Mouse (Mus musculus) CD4-positive helper T cell, adult 2 months (primary cell): ENCODE data around the gene Fdx1.

Experiments
- DNase-seq: peaks from one replicate; pipeline ENCODE4 v3.0.0-alpha.2; 2012; ENCODE audit warnings: low read depth, missing footprints, low spot score

Gene Fdx1

DNA sequence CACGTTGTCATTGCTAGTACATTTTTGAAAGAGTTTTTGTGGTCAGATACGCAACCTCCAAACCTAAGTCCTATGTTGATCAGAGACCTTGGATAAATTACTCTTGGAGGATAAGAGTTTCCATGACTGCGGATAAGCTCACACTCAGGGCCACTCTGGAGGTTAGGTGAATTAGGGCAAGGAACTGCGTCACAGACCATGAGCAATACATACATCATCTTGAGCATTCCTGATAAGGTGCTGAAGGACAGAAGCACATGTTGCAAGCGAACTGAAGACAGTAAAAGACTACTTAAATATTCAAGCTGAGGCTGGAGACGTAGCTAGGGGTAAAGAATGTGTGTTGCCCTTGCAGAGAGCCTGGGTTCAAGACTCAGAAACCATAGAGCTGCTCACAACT lies 754 bp upstream of the Fdx1 start:
- no peak for DNase-seq

DNA sequence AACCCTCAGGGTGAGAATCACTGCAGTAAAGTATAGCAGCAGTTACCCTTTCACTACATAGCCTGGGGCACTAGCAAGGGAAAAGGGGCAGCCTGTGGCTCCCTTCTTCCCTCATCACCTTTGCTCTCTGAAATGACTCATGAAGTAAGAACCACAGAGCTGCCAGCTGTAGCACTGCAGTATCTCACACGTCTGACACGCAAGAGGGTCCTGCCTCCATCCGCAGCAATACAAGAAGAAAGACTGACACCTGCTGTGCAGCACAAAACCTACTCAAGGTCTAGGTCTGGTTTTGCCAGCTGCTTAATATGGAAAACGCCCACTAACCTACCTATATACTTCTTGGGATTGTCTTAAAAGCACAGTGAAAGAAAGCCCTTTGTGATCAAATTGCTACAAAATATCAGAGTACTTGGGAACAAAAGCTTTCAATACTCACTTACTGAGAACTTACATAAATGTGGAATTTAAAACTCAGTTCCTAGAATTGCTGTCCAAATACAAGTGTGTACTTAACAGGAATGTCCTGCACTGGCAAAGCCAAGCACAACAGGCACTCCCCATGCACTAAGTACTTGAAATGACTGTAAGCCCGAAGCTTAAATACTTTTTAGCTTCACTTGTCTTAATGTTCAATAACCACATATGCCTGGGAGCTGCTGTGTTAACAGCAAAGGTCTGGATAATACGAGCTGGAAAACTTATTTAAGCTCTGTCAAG lies 2.0 kb downstream of the Fdx1 start:
- DNase-seq, result no peak

DNA sequence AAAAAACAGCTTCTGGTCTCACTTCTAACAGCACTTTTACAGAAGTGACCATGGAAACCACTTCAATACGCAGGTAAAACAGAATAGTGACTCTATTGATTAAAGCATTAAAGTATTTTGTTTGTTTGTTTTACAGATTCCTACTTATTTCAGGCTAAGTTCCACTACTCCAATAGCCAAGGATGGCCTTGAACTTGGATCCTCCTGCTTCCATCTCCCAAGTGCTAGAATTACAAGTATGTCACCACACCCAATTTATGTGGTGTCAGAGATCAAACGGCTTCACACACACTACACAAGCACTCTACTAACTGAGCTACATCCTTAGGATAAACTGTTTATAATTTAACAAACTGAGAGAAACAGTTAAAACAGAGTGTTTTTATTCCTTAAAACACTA lies 3.0 kb downstream of the Fdx1 start:
- no peak for DNase-seq

DNA sequence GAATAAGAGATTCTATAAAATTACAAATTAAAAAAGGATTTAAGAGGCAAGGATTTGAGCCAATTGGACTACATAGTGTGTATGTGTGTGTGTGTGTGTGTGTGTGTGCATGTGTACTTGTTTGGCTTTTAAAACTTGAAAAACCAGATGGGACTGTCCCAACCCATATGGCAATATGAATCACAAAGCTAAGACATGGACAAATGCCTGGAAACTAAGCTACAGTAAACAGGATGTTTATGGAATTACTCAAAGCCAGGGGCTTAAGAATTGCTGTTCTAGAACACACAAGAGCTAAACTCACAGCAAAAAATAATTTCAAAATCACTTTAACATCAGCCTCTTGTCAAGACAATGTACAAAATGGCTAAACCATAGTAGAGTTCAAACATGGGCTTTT lies 4.4 kb downstream of the Fdx1 start:
- no peak for DNase-seq

DNA sequence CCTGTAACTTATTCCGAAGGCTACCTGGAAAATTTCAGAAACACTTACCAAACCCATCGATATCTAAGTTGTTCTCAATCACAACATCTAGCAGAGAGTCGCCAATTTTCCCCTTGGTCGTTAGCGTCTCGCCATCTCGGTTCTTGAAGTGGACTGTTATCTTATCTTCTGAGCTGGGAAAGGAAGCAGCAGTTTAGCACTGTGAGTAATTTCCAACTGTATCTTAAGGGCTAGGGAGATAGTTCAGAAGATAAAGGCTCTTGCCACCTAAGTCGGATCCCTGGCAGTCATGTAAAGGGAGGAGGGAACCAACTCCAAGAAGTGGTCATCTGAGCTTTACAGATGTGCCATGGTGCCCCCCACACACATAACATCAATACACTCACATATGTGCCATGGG lies 6.3 kb downstream of the Fdx1 start:
- DNase-seq, result no peak

DNA sequence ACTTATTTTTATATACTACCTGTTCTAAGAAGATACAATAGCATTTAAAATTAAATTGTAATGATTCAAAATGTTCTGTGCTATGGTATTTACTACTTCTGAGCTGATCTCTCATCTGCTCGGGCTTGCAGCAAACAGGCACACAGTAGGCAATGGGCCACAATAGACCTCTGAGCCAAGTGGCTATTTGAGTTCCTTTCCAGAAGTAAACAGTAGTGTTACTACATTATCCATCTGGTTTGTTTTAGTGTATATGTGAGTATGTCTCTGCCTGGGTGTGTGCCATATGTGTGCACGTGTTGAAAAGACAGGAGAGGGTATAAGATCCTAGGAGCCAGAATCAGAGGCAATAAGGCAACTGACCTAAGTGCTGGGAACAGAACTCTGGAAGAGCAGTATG lies 6.9 kb downstream of the Fdx1 start:
- no peak for DNase-seq

DNA sequence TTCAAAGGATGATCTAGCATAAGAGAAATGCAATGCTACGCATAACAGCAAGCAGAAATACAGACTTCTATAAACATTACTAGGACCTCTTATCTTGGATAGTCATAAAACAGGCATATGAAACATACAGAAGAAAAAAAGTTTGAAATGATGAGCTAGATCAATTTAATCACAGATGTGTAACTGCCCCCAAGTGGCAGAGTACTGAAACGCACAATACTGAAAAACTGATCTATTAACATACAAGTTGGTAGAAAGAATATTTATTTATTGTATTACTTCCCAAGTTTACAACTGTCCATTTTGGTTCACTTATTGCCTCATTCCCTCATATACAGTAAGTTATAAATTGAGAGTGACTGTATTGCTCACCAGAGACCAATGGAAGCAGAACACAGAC lies 12.0 kb downstream of the Fdx1 start:
- no peak for DNase-seq

DNA sequence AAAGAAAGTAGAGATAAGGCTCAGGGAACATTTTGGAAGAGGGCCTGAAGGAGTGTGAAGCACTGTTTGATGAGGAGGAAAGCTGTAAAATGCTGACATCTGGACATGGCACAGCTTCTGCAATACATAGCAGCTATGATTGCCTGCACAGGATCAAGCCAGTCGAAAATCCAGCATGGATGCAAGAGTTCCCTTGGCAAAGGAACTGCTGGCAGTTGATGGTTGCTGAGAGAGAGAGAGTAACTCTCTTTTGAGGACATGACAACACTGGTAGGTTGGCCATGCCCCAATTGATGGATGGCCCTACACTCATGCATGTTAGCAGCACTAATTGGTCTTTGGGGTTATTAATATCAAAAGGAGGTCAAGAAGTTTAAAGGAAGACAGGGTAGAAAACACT lies 12.7 kb downstream of the Fdx1 start:
- no peak for DNase-seq

DNA sequence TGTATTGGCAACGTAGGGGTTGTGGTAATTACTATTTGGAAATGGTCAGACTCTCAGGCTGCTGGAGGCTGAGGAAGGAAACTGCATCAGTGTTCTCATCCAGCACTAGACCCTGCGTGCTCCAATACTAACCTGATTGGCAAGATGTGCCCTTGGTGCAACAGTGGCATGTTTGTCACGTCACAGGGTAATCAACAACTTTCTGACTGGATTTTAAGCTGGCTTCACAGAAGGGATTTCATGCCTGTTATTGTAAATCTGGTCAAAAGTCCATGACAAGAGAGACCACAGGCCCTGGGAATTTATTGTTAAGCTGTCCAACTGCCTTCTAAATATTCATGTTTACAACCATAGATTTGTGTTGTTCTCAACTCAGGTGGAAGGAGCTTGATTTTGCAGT lies 13.1 kb downstream of the Fdx1 start:
- no peak for DNase-seq

DNA sequence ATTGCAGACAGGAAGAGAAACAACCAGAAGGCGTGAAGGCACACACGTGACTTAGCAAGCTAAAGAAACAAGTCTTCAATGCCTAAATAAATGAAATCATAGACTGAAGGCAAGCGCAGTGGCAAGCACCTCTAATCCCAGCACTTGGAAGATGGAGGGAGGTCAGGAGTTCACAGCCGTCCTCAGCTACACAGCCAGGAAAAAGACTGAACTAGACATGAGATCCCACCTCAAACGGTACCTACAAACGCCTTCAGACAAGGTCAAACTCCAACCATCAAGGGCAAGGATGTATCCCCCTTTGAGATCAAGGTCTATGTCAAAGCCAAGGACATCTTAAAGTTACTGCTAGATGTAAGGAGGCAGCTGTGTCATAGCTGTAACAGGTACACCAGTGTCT lies 19.4 kb downstream of the Fdx1 start:
- DNase-seq, result no peak

DNA sequence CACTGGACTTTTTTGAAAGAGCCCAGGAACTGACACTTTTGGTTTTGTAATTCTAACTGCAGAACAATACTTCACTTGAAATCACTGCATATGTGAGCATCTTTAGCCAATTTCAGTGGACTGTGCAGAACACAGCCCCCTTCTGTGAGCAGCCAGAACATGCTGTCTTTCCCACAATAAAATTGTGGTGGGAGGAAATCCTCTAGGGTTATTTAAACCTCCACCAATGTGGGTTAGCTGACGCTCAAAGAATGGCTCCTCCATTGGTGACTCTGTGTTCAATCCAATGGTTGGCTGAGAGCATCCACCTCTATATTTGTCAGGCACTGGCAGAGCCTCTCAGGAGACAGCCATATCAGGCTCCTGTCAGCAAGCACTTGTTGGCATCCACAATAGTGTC lies 28.7 kb downstream of the Fdx1 start:
- DNase-seq, result no peak

DNA sequence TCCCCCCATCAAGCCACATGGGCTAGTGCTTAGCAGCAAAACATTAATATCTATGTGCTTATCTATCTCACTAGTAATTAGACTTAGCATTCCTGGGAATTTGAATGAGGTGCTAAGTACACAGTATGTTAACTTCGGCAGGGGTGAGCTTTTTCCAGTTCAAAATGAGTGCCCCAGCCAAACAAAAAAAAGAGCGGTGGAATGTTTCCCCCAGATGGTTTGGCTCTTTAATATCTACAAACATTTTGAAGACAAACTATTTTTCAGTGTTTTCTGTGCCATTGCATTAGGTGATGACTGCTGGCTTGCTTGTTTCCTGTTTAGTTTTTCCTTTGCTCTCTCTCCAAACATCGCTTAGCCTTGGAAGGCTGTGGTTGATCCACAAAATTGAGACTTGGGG lies 31.4 kb downstream of the Fdx1 start:
- DNase-seq, result no peak

DNA sequence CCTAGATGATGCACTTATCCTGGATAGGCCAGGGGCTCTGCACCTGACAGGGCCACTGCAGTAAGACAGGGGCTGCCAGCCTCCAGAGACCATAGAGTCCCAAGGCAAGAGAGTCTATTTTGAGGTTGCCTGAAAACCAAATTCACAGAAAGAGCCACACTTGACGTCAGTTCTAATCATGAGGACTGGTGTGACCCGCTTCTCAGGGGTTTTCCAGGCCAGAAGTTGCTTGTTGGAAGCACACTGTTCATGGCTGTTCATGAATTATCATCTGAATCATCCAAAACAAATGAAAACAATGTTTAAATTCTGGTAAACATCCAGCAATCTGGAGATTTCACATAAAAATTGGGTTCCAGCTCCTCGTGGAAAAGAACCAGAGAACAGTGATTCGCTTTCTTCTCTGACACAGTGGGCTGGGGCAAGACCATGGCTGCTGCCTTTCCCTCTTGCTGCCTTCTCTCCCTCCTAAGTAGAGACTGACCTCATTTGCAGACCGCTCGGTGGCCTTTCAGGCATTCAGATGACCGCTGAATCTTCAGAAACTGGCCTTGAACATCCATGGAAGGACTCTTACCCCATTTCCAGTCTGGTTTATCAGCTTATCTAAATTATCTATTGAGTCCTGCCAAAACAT lies 32.2 kb downstream of the Fdx1 start:
- peak; percentile 22 for DNase-seq

DNA sequence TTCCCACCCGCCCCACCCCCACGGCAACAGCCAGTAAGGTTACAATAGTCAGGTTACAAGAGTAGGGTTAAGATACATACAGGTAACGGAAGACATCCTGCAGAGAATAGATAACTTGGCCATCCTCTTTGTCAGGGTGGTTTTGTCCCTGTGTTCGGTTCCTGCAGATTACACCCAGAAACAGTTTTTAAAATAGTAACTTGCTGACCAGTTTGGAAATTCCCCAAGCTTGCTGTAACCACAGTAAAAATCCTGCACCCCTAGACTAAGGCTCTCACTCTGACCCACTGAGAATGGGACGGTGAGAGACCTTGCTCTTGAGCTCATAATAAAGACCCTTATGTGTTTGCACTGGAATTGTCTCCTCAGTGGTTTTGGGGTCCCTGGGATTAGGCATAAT lies 33.4 kb downstream of the Fdx1 start:
- no peak for DNase-seq

DNA sequence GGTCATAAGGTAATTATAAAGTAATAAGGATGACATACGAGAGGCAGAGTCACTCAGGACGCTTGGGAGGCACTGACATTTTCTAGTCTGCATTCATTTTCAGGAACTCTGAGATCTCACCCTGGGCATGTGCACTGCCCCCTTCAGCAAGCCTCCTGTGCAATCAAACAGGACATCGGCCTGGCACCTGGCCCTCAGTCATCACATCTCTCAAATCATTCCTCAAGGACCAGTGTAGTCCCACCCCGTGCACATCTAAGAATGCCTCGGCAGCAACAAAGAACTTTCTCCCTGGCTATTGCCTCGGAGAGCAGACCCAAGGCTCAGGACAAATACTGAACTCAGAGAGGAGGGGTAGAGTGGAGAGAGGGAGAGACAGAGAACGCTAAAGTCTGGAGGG lies 34.7 kb downstream of the Fdx1 start:
- DNase-seq, result no peak

DNA sequence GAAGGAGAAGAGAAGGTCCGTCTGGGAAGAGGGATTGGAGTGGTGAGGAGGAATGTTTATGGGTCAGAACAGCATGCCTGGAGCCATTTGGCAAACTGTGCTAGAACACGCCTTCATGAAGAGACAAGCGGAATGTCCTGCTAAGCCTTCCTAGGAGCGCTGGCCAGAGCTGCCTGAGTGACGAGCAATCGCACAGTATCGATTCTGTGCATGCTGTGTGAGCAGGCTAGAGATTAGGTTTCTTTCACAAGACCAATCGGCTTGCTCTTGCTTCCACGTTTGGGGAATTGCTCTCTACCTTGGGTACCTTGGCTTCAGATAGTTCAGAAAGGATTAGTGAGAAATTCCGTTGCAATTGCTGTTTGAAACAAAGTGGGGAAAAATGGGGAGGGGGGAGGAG lies 35.2 kb downstream of the Fdx1 start:
- no peak for DNase-seq

DNA sequence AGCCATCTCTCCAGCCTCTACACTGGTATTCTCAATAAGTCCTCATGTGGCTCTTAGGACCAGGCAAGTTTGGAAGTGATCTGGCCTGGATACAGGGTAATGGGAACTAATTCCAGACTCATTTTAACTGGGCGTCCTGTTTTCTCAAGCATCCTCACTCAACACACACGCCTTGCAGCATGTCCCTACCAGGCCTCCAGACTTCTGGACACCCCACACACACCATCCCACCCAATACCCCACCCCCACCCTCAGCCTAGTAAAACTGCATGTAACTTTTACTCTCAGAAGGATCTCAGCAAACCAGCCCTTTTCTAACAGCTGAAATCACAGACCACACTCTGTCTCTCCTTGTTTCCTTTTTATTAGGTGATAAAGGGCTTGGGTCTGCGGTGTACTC lies 35.7 kb downstream of the Fdx1 start:
- no peak for DNase-seq

DNA sequence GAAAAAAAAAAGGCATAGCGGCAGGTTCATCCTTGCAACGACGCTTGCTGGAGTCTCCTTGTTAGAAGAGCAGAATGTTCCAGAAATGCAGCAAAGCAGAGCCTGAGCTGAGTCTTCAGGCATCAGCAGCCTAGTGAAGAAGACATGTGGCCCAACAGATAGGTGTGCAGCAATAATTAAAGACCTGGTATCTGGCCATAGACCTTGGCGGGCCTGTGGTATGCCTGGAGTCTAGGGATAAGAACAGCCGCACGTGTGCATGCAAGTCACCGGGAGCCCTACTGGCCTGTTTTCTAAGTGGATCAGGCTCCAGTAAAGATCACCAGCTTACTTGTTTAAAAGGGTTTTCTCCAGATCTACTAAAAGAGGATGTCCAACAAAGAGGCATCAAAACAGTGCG lies 36.7 kb downstream of the Fdx1 start:
- no peak for DNase-seq

DNA sequence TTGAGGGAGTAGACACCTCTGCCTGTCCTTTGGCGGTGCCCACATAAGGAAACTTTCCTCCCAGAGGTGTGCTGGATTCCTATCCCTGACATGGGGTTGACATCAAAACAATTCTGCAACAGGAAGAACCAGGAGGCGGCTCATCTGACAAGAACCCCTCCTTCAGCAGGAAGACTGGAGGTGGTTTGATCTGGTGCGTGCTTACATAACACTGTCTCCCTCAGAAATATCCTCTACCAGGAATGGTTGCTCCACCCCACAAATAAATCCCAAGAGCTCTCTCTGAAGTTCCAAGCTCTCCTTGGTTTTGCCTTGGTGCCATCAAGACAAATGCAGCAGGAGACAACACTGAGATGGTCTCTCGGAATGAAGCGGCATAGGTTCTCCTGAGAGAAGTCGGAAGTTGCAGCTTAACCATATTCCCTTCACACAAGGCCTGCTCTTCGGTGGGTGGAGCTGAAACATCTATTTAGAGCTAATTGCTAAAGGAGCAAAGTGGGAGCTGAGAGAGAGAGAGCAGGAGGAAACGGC lies 38.7 kb downstream of the Fdx1 start:
- no peak for DNase-seq

DNA sequence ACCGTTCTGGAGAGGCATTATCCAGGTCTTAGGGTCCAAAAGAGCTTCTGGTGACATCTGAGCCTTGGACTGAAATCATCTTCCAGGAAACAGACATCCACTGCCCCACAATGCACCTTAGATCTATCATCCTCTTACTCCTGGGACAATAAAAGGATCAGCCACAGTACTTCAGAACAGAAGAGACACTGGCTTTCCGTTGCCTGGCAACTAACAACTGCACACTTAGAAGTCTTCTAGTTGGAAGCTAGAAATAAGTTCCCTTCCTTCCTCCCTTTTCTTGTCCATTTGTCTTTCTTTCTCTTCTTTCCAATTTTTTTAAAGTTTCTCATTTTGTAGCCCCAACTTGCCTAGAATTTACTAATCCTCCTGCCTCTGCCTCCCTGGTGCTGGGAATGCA lies 40.6 kb downstream of the Fdx1 start:
- no peak for DNase-seq

DNA sequence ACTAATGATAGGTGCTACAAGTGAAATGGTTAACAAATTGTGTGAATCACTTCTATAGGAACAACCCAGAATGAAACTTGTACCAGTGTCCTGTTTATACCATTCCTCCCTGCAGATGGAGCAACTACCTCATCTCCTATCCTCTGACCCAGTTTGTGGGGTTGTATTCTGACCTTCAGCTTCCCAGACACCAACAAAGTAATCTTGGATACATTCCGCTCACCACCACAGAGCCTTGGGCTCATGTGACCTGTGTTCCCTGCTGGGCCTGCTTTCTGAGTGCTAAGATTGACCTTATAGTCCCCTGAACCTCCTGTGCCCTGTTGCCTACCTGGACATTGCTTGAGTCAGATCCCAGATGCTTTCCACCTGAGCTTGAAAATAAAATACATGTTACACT lies 47.8 kb downstream of the Fdx1 start:
- no peak for DNase-seq

DNA sequence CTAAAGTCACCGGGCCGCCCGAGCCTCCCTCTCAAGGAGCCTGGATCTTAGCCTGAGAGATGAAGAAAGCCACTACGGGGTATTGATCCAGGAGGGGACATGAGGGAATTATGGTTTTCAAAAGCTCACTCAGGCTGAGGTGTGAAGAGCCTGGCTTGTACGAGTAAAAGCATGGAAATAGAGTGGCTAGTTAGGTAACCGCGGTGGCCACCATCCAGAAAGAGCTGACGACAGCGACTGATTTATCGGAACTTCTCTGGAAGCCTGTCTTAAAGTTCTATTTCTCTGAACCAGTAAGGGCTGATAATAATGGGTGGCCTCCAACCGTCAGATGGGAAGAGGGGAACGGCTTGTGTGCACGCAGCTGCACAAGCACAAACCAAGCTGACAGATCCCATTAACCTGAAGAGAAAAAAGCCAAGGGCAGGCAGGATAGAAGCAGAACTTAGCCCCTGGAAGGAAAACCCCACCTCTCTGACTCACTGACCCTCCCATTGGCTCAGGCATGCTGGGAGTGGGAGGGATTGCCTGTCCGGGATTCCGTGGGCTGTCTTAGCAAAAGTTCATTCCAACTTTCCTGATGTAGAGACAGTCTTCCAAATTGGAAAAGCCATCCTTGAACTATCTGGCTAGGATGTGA lies 48.8 kb downstream of the Fdx1 start:
- no peak for DNase-seq

DNA sequence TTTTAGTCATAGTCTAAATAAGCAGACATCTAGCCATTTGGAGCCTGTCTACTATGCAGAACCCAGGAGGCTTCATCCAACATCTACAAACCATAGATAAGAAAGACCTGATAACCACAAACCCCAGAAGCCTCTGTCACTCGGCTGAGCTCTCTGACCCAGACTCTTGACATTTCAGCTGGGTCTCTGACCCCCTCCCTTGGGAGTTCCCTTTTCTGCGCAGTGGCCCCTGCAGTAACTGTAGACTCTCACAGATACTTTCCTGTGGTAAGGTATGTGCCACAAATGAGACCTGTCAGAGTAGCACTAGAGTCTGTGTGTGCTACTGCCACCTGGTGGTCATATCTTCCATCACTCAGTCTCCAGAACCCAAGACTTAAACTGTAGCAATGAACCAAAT lies 54.5 kb downstream of the Fdx1 start:
- peak; percentile 67 for DNase-seq
